Mouse (Mus musculus): ENCODE data around the gene Ubr3.

The Ubr3 gene

GRCm38 (mm10) chr2:70031472-70031871 lies 134.4 kb downstream of the Ubr3 start:
- DNase-seq (ENCODE audit: low read depth): no peak

- DNase-seq (ENCODE audit: low read depth): no peak
These were observed 137.8 kb downstream of the Ubr3 start for GRCm38 (mm10) chr2:70034895-70035294.

GRCm38 (mm10) chr2:70035358-70035757 lies 138.3 kb downstream of the Ubr3 start:
- DNase-seq (ENCODE audit: low read depth): no peak

- DNase-seq (ENCODE audit: low read depth): peak; percentile 21
These were observed 140.2 kb downstream of the Ubr3 start for GRCm38 (mm10) chr2:70037221-70037620.

- no peak for DNase-seq (ENCODE audit: low read depth)
These were observed 141.7 kb downstream of the Ubr3 start, which contains the start of gene Myo3b for GRCm38 (mm10) chr2:70038752-70039151. Myo3b (plus strand) TSS chr2:70039126.

GRCm38 (mm10) chr2:70044466-70044865 lies 147.4 kb downstream of the Ubr3 start:
- DNase-seq (ENCODE audit: low read depth): no peak

GRCm38 (mm10) chr2:70047868-70048267 lies 150.8 kb downstream of the Ubr3 start:
- DNase-seq (ENCODE audit: low read depth): no peak

- no peak for DNase-seq (ENCODE audit: low read depth)
These were observed 156.8 kb downstream of the Ubr3 start for GRCm38 (mm10) chr2:70053803-70054202.

GRCm38 (mm10) chr2:70058201-70058600 lies 161.2 kb downstream of the Ubr3 start:
- DNase-seq (ENCODE audit: low read depth): no peak

- DNase-seq (ENCODE audit: low read depth): no peak
These were observed 163.6 kb downstream of the Ubr3 start for GRCm38 (mm10) chr2:70060359-70061345.

- DNase-seq (ENCODE audit: low read depth): no peak
These were observed 168.1 kb downstream of the Ubr3 start for GRCm38 (mm10) chr2:70065116-70065515.

- DNase-seq (ENCODE audit: low read depth): no peak
These were observed 168.8 kb downstream of the Ubr3 start for GRCm38 (mm10) chr2:70065729-70066300.

- DNase-seq (ENCODE audit: low read depth): no peak
These were observed 169.4 kb downstream of the Ubr3 start for GRCm38 (mm10) chr2:70066338-70067022.

- DNase-seq (ENCODE audit: low read depth): no peak
These were observed 172.8 kb downstream of the Ubr3 start for GRCm38 (mm10) chr2:70069861-70070260.
